Mouse (Mus musculus) embryonic fibroblast, embryonic 13.5 days (primary cell): ENCODE measurements around the gene Smoc1.

Source experiments
- CTCF ChIP-seq: IDR thresholded peaks from 2 replicates; pipeline ENCODE4 v1.5.1; 2011; ENCODE audit warnings: mild to moderate bottlenecking, control low read depth, low read length, moderate library complexity, borderline replicate concordance; ENCODE audit not compliant: insufficient read depth
- POLR2A ChIP-seq: IDR thresholded peaks from 2 replicates; pipeline ENCODE4 v1.6.1; 2011; ENCODE audit warnings: low read depth, mild to moderate bottlenecking, control low read depth, low read length, moderate library complexity

GRCm38 (mm10) chr12:81128693-81129092 is 102.1 kb downstream of the Smoc1 start:
- TF ChIP-seq CTCF (no peak), POLR2A (no peak)
